Mouse (Mus musculus) CH12.LX (cell line): ENCODE measurements around the gene Cyp2d34.

Experiments used
- CTCF ChIP-seq, 2 experiments: IDR thresholded peaks in 1 of 2; conservative IDR thresholded peaks in 1 of 2; 2 replicates each; pipeline ENCODE4 v1.5.1; 2011 to 2012; ENCODE audit warnings: low read depth in 2 of 2, low read length in 2 of 2, improper control_type of control experiment in 1 of 2, inconsistent platforms in 1 of 2, mild to moderate bottlenecking in 1 of 2, moderate library complexity in 1 of 2
- E2F4 ChIP-seq: IDR thresholded peaks from 2 replicates; pipeline ENCODE4 v1.6.1; 2011; ENCODE audit warnings: low read depth, low read length, improper control_type of control experiment; ENCODE audit not compliant: insufficient replicate concordance
- EP300 ChIP-seq: IDR thresholded peaks from 2 replicates; pipeline ENCODE4 v1.6.1; 2011; ENCODE audit warnings: low read length, improper control_type of control experiment
- KAT2A ChIP-seq: IDR thresholded peaks from 2 replicates; pipeline ENCODE4 v1.6.1; 2012; ENCODE audit warnings: low read length, improper control_type of control experiment, inconsistent platforms; ENCODE audit not compliant: insufficient replicate concordance
- MAFK ChIP-seq: IDR thresholded peaks from 2 replicates; pipeline ENCODE4 v1.6.1; 2011; ENCODE audit warnings: low read length, improper control_type of control experiment; ENCODE audit not compliant: insufficient replicate concordance
- MAX ChIP-seq: IDR thresholded peaks from 2 replicates; pipeline ENCODE4 v1.6.1; 2011; ENCODE audit warnings: low read length, improper control_type of control experiment
- MXI1 ChIP-seq: IDR thresholded peaks from 2 replicates; pipeline ENCODE4 v1.6.1; 2011; ENCODE audit warnings: mild to moderate bottlenecking, low read depth, low read length, improper control_type of control experiment
- NELFE ChIP-seq: IDR thresholded peaks from 2 replicates; pipeline ENCODE4 v1.6.1; 2011; ENCODE audit warnings: low read depth, low read length, improper control_type of control experiment
- POLR2A ChIP-seq: IDR thresholded peaks from 2 replicates; pipeline ENCODE4 v1.6.1; 2011; ENCODE audit warnings: low read depth, mild to moderate bottlenecking, improper control_type of control experiment, low read length
- RAD21 ChIP-seq: IDR thresholded peaks from 2 replicates; pipeline ENCODE4 v1.6.1; 2011; ENCODE audit warnings: low read depth, mild to moderate bottlenecking, low read length, improper control_type of control experiment, moderate library complexity
- TBP ChIP-seq: conservative IDR thresholded peaks from 2 replicates; pipeline ENCODE4 v1.6.1; 2011; ENCODE audit warnings: low read depth, low read length, improper control_type of control experiment
- USF1 ChIP-seq: IDR thresholded peaks from 2 replicates; pipeline ENCODE4 v1.6.1; 2014; ENCODE audit warnings: low read depth, mild to moderate bottlenecking, inconsistent platforms, low read length, improper control_type of control experiment
- ZC3H11A ChIP-seq: IDR thresholded peaks from 2 replicates; pipeline ENCODE4 v1.6.1; 2012; ENCODE audit warnings: low read depth, mild to moderate bottlenecking, inconsistent platforms, low read length, improper control_type of control experiment
- ZNF384 ChIP-seq: IDR thresholded peaks from 2 replicates; pipeline ENCODE4 v1.6.1; 2012; ENCODE audit warnings: low read depth, low read length, improper control_type of control experiment, inconsistent platforms

- TF ChIP-seq POLR2A (no peak), MAFK (no peak), CTCF (conservative IDR thresholded peaks at IDR 0.05 in 1 of 2, IDR thresholded peaks at IDR 0.05 in 1 of 2; ENCODE audit: low read depth in 2 of 2, low read length in 2 of 2) (no peak), E2F4 (no peak), EP300 (no peak), ZNF384 (no peak), KAT2A (no peak), MXI1 (no peak), MAX (no peak), NELFE (no peak), USF1 (no peak), ZC3H11A (no peak), RAD21 (no peak), TBP (no peak)
Observed at GRCm38 (mm10) chr15:82642771-82643170, 22.0 kb upstream of the Cyp2d34 start.
